Mouse (Mus musculus) c-Kit-positive CD71-positive TER-119-positive erythroid progenitor cells, embryonic 14.5 days (primary cell): Measurements from ENCODE around the gene Rreb1.

Experiments
- DNase-seq: peaks from one replicate; pipeline ENCODE4 v3.0.0-alpha.2; 2013; ENCODE audit warnings: low spot score

The Rreb1 gene

DNA sequence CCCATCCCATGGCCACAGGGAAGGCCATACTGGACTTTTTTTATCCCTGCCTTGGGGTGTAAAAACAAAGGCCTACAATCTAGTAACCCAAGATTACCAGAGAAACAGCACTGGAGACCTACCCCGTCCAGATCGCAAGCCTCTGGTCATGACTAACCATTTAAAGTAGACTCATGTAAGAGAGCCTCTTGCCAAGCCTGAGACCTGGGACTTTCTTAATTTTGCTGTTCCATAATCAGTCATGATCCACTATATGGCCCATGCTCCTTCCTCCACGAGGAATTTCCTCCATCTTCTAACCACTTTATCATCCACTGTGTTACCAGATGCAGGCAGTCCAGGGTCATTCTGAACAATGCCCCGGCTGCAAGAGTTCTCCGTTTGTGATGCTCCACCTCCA, 98.2 kb downstream of the Rreb1 start:
- DNase-seq = no peak

DNA sequence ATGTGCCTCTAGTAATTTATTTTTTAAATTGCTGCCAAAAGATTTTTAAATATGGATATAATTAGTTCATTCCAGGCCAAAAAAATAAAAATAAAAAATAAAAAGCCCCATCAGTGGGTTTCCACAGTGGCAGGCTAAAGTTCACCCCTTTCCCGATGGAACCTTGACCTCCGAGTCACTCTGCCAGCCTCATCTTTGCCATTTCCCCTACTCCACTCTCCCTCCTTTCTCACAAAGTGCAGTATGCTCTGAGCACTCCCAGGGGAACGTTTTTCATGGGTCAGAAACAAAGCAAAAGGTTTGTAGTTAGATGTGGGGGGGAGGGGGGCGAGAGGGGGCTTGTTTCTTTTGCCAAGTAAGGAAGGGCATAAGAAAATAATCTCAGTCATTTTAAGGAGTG, 98.6 kb downstream of the Rreb1 start:
- DNase-seq = no peak

DNA sequence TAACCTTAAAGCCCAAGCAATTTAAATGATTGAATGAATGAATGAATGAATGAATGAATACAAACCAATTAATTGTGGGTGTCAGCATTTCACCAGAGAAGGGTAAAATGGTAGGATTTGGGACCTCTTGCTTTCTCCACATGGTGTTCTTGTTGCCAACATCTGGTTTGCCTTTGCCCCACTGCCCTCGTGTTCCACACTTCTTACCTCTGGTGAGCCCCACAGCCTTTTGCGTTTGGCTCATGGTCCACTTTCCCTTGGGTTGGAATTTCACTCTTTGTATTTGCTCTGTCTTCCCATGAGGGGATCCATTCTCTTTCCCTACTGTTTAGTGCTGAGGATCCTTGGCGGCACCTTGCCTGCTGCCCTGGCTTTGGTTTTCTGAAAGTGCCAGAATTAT, 99.0 kb downstream of the Rreb1 start:
- DNase-seq = no peak

DNA sequence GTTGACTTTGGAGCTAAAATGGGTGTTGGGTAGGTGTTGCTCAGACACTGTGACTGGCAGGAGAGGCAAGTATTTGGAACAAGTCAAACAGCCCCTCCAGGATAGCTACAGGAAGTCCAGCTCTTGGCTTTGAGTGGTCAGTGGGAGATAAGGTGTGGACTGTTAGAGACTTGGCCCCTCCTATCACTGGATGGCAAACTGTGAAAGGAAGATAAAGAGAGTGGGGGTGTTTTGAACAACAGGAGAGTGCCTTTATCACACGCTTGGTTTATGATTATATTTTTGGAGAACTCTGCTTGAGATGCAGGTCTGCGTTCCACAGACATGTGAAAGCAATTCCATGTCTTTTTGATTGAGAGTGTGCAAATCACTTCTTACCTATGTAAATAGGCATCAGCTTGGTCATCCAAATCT, 100.7 kb downstream of the Rreb1 start:
- DNase-seq = no peak

DNA sequence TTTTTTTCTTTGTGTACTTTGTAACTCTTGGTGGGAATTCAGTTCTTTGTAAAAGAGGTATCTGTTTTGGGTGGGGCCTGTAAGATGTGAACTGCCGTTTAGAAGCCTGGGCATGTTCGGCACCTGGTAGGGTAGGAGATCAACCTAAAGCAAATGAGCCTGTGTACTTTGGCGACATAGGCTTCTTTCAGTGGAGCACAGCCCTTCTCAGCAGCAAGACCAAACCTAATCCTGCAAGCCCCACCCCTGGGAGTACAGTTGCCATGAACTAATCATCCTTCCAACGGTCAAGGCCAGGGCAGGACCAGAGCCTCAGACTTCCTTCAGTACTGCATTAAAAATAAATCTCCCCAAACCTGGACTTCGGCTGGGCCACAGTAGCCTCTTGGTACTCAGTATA, 101.4 kb downstream of the Rreb1 start:
- no peak for DNase-seq

DNA sequence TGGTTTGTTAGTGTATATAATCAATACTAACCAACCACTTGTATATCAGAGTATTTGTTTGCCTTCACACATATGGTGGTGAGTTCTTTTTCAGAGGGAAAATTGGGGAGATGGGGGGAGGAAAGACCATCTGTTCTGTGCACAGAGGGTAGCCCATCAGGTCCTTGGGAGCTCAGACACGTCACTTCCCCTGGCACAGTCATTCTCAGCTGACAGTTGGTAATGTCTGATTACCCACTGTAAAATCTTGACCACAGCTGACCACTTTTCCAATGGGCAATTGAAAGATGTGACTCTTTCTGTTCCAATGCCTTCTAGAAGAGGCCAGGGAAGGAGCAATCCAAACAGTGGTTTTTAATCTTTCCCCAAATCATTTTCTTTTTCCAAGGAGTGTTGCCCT, 101.8 kb downstream of the Rreb1 start:
- no peak for DNase-seq

DNA sequence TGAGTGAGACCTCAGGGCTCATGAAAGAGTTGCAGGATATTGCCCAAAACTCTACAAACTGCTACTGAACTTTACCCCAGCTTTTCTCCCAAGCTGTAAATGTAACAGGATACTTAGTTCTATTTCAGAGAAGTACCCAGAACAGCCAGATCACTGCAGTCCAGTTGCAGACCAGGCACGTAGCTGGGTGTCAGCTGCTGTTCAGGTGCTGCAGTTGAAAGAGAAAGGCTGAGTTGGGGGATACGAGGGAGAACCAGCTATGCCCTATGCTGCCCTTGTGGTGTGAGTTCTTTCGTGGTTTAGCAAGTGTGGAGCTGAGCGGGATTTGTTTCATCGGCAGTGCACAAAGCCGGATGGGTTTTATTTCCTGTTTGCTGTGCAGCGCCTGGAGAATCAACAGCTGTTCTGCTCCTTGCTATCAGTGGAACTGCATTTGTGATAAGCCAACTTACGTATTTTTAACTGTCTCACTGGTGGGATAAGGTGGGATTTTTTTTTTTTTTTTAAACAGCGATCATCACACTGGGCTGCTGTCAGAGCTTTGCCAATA, 102.5 kb downstream of the Rreb1 start:
- no peak for DNase-seq

DNA sequence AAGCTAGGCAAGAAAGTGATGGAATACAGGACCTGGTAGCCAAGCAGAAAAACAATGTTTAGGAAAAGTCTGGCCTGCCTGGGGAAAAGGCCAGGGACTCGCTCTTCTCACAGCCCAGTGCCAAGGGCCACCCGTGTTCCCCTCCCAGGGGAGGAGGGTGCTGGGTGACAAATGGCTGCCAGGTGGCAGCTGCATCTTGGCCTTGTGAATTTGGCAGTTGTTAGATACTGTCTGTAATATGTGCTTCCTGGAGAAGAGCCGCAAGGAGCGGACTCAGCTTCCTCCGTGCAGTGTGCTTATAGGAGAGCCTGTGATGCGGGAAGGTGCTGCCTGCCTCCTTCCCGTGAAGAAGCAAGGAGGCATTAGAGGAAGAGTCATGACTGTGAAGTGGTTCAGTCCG, 104.3 kb downstream of the Rreb1 start:
- DNase-seq = no peak

DNA sequence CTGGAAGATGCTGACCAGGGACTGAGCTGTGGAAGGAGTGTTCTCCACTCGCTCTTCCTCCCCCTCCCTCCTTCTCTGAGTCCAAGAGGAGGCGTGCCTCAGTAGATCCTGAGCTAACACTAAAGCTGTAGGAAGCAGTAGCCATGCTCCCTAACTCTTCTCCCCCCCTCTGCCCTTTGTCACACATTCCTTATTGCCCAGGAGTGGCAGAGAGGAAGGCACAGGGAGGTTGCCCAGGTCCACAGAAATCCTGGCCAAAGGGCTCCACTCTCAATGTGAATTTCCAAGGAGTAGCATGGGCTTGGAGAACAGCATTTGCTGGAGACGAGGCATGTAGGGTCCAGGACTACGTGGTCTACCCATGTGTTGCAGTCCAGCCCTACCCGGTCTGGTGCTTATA, 104.8 kb downstream of the Rreb1 start:
- no peak for DNase-seq

DNA sequence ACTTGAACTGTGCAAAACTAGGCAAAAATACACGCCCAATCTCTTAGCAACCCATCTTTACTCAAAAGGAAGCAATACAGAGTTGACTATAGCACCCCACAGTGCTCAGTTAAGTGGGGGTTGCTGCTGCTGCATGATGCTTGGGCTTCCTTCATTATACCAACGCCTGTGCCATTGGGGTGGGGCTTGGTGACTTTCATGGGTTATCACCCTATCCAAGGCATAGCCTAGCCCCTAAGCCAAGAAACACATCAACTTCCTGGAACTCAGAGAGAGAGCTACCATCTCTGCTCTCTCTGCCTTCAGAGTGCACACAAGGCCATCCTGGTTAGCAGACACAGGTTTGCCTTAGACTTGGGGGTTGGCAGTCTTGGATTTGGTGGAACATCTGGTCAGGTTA, 107.2 kb downstream of the Rreb1 start:
- peak; percentile 68 for DNase-seq

DNA sequence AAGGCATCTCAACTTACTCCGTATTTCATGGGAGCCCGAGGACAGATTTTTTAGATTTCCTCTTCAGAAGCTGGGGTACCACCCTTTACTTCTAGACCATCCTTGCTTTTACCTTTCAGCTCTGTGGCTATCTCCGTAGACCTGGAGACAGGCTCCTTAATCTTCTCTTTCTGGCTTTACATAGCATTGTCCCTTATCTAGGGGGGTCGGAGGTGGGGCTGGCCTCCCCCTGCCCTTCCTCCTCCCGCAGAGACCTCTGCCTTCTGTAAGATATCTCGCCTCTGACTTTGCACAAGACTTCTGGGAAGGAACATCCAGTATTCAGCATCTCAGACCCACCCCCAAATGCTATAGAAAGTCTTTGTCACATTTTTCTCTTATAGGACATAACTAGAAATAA, 107.8 kb downstream of the Rreb1 start:
- DNase-seq = no peak

DNA sequence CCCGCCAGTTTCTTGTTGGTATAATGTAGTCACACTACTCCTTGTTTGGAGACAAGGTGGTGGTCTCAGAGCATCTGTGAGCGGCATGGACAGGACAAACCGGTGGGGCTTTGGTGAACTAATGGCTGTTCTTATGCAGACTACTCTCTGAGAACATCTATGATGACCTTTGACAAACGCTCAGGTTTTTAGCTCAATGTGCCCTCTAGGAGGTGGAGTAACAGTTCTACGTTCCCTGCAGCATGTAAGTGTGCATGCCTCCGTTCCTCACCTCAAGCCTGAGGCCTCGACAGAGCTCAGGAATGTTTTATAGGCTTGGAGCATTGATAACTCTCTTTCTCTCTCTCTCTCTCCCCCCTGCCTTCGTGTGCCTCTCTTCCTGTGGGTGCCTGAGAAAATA, 116.6 kb downstream of the Rreb1 start:
- DNase-seq = no peak

DNA sequence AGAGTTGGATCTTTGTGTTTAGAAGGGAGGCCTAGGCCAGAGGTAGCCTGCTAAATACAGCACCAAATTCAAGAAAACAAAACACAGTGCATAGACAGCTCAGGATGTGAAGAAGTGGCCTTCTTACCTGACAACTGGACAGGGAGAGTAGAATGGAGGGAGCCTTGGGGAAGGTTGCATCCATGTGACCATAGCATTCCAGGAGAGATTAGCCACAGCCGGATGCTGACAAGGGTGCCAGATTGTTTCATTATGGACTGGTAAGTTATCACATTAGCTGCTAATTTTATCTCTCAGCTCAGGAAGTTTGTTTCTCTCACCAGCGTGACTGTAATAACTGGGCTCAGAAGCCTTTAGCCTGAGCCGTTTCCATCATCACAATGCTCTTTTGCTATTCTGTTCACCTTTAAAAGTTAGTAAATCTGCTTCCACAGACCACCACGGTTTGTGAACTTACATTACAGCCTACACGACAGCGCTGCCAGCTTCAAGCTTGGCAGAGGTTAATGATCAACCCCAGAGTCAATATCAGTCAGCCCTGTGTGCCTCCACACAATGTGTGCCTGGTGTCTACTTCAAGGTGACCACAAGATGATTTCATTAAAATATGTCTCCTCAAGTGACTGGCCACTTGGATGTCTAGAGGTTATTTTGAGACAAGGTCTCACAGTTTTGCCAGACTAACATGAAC, 117.5 kb downstream of the Rreb1 start:
- DNase-seq = no peak

DNA sequence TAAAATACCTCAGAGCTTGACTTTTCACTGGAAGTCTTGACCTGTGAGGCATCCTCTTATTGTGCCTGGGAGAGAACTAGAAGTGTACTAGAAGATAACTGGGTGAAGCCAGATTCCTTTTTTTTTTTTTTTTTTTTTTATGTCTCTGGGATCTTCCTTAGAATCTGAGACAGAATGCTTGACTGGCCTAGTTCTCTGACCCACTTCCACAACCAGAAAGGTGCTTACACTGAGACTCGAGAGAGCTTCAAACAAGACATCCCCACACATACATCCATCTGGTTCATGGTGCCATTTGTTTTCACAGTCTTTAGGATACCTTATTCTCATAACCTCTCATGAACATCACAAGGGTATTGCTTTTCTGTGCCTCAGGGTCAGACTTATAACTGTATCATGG, 118.2 kb downstream of the Rreb1 start:
- DNase-seq = no peak

DNA sequence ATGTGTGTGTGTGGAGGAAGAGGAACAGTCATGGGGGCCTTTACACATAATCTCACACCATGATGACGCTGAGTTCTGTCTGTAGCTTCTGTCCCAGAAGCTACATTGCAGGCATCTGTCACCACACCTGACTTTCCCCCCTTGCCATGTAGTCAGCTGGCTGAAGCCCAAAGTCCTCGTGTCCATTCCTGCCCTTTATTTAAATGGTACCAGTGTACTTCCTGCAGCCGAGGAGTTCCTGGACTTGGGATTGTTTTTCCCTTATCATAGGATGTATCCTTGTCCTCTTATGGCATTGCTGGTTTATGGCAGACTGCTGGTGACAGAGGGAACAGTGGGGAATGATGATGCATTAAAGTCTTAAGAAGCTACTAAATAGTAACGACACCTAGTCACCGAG, 120.6 kb downstream of the Rreb1 start:
- no peak for DNase-seq

DNA sequence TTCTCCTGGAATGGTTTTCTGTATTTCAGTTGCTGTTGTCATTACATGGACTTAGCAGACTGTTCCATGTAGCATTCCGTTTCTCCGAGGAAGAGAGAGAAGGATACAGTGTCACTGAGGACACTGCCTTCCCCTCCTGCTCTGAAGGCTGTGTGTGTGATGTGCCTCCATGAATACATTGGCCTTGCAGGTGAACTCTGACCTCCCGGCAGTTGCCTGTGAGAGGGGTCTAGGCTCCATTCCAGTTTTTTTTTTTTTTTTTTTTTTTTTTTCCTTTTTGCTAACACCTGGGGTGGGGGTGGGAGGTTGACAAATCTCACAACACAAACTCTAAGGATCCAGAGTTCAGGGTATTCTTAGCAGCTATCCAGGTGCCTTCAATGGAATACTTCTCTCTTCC, 124.8 kb downstream of the Rreb1 start:
- DNase-seq = no peak

DNA sequence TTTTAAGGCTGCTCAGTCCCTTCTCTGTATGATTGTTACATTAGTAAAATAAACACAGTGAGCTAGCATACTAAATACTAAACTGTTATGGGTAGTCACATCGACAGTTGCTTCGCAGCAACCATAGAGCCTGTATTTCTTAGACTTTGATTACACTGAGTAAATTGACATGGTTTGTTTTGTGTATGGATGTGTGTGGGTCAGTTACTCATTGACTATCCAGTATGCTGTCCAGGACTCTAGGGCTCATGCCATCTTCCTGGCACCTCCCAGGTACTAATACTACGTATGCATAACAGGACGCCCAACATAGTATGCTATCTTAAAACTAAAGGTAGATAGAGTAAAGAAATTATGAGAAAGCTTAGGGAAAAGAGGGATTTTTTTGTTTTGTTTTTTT, 125.3 kb downstream of the Rreb1 start:
- no peak for DNase-seq

DNA sequence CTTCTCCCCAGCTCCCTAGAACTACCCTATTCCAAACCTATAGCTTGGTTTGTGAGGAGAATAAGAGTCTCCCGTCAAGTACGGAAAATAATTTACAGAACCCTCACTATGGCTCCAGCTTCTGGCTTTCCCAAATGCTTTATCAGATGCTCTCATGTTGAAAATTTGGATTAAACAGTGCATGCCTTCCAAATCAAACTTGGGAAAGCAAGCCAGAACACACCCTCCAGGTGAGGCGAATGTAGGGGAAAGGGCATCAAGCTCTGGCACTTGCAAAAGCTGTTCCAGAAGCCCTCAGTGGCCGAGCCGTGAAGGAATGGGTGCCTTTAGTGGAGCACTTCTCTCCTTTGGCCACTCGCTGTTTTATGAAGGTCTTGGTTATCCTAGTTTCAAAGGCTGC, 126.2 kb downstream of the Rreb1 start:
- DNase-seq = no peak

DNA sequence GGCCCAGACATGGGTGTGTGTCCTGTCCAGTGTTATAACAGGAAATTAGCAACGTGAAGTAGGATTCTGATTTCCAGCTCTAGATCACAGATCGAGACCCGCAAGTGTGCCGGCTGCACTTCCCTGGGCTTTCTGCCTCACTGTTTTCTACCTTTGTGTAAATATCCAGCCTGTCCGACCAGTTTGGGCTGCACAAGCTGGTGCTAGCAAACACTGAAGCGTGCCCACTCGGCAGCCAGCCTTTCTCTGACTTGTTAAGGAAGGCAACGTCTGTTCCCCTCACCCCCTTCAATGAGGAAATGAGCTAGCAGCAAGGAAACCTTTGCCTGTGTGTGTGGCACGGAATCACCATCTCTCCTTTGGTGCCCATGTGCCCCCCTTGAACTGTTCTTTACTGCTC, 129.9 kb downstream of the Rreb1 start:
- no peak for DNase-seq

DNA sequence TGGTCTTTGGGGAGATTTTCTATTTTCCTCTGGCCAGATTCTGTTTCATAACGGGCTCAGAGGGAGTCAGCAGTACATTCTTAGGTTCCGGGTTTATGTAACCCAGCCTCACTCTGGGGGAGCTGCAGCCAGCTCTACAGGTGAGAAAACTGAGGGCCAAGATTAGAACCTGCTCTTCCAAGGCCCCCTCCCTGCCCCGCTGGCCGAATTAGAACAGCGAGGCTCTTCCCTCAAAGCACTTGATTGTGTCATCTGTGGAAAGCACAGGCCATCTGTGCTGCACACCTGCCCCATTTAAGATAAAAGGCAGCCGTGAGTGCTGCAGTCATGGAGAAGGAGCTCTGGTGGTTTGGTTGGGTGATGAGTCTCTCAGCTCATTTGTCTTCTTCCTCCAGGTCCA, 130.3 kb downstream of the Rreb1 start:
- DNase-seq = no peak

DNA sequence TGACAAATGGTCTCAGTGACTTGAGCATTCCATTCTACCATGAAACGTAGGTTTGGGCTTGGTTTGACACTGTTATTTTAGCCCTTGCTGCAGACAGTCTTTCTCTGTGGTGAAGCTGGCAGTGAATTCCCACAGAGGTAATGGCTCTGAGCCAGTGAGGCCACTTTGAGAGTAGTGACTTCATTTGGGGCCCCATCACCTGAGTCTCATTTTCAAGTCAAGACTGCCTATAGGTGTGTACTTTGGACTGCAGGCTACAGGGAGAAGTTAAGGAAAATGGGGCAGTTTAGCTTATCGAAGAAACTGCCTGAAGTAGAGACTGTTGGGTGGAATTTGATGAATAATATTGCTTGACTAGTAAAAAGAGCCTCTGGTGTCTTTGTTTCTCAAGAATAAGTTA, 131.0 kb downstream of the Rreb1 start:
- no peak for DNase-seq

DNA sequence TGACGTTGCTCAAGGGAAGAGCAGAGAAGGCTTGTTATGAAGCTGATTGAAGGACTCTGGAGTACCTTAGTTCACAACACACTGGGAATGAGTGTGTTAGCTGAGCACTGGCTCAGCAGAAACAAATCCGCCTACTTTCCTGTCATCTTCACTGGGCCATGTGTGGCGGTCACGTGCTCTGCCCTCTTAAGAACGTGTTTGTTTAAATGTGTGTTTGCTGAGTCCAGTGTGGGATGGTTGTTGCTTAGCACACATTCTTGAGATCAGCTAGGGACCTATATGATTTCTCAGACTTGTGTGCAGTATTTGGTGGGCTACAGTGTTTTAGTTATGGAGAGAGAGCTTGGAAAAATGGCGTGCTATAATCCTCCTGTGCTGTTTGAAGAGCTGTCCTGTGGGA, 133.8 kb downstream of the Rreb1 start:
- no peak for DNase-seq

DNA sequence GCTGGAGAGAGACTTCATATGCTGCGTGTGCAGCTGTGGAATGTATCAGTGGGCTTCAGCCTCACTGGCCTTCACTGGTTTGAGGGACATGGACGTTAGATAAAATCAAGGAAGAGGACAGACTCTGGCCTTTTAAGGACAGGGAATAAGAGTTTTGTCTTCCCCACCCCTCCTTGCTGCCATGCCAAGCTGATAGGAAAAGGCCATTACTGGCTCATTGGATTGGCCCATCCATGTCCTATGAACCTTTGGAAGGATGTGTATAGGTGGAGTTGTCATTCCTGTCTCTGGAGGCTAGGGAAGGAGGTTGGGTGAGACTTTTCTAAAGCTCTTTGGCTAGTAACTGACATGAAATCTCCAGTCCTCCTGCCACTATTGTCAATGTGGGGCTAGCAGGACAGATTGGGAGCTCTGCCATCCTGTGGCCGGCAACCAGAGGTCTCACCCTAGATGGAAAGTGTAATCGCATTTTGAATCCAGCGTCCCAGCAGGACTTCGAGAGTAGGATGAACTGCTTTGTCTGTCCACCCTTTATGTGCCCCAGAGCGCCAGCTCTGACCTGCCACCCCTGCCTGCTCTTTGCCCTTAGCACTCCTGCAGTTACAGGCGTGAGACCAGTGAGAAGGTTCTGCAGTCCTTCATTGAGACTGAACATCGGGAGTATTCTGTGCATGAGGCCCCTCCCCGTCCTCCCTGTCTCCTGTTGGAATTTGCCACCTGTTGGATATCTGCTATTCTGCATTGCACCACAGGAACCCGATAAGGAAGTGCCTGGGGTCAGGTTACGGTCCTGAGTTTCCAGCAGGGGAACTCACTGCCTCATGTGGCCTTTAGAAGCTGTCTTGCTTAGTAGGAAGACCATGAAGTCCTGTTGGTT, 134.6 kb downstream of the Rreb1 start:
- DNase-seq = no peak

DNA sequence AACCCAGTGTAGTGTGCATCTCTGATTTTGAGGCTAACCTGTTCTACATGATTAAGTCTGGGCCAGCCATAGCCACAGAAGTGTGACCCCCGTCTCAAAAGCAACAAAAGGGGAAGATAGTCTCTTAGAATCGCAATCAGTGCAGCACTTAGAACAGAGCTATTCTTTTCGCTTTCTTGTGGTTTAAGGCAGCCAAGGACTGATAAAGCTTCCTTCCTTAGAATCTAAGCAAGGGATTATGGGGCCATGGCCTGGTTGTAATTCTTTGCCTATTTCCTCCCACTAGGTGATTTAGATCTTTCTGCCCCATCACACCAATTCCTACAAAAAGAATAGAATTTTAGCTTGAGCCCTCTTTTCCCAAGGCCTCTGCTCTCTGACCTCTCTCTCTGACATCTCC, 135.8 kb downstream of the Rreb1 start:
- no peak for DNase-seq
